ENCODE assay signal across 18 mouse cellular contexts in the genomic region with DNA sequence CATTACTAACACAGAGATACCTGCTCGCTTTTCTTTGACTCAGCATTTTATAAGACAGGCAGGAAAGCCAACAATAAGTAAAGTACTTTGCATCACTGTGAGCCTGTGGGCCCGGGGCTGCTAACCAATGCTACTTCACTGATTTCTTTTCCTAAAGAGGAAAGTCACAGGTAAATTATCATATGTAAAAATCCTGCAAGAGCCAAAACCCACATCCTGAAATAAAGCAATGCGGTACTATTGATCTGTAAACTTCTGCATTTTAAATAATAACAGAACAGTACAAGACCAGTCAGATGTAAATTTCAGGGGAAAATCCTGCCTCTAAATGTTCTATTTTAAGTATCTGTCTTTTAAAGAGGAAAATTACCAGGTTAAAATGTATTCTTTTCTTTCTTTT.
"Had no signal": no experiment of that assay in that cellular context is flagged by ENCODE, and none has a peak within 500 bp of the region (broad histone marks: within the 10 kb centered on the region; RNA-seq: fewer than 3 reads in every experiment).

No protein-coding gene starts in this region.

- H3K4me1 ChIP-seq: megakaryocyte, embryonic 14.5 days; midbrain, embryonic 15.5 days; neural tube, embryonic 12.5 days had no signal

- DNase-seq: lung, adult 18-20 months; lung, embryonic 14.5 days; lung, postnatal 14 days; lung, postnatal 36 days; retina, postnatal 1 day; right cerebral cortex, adult 18-20 months; right cerebral cortex, postnatal 25 days; right cerebral cortex, postnatal 4 days; spleen, adult 18-20 months; thymus, adult 18-20 months; thymus, postnatal 14 days; thymus, postnatal 36 days had no signal

- H3K27me3 ChIP-seq: megakaryocyte, embryonic 14.5 days; midbrain, embryonic 13.5 days; midbrain, embryonic 15.5 days; neural tube, embryonic 12.5 days had no signal

- H3K36me3 ChIP-seq: midbrain, embryonic 13.5 days; midbrain, embryonic 15.5 days; neural tube, embryonic 12.5 days had no signal

- H3K4me3 ChIP-seq: megakaryocyte, embryonic 14.5 days; midbrain, embryonic 13.5 days; midbrain, embryonic 15.5 days; neural tube, embryonic 12.5 days had no signal

- H3K9me3 ChIP-seq: megakaryocyte, embryonic 14.5 days; midbrain, embryonic 13.5 days; midbrain, embryonic 15.5 days; neural tube, embryonic 12.5 days had no signal

- H3K9ac ChIP-seq: lung, embryonic 14.5 days; midbrain, embryonic 13.5 days; midbrain, embryonic 15.5 days; neural tube, embryonic 12.5 days had no signal

- H3K4me2 ChIP-seq: lung, embryonic 14.5 days; midbrain, embryonic 11.5 days; midbrain, embryonic 13.5 days; midbrain, embryonic 15.5 days; neural tube, embryonic 12.5 days had no signal

- H3K27ac ChIP-seq: macrophage; midbrain, embryonic 13.5 days; midbrain, embryonic 15.5 days; neural tube, embryonic 12.5 days had no signal

- ATAC-seq: midbrain, embryonic 13.5 days; midbrain, embryonic 15.5 days had no signal
